Mouse (Mus musculus): ENCODE measurements around the gene Slc17a2.
"Not testable (repeated sequence)": the region's sequence is repeated elsewhere in the genome, so short reads cannot be mapped to it uniquely, and the experiment has no call there.

Gene Slc17a2

DNA sequence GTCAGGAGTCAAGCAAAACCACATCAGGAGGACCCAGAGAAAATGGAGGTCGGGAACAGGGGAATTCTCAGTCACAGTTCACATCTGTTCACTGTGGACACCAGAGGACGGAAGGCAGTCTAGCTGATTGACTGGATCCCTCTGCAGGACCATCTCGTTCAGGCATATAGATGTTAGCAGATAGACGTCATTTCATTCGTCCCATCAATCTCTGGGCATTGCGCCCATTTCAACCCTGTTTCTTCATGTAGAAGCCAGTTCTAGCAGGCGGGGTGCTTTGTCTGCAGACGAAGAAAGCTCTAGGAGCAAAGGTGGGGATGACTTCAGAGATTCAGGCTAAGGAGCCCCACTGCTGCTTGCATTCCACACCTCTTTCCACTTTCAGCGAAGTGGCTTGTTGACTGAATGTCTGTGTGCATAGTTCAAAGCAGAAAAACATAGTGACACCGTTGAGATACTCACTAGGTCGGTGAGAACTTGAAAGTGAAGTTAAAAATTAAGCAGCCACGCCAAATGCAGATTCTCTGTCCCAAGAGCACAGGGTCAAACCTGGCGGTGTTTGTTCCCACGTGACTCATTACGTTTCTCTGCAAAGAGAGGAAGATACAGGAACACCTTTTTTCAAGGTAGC lies at the start of gene Slc17a2:
TSS of gene Slc17a2 (plus strand) at position 572 of the 631 bp plus-strand sequence.
- DNase-seq (ENCODE audit: low read depth) = no peak

DNA sequence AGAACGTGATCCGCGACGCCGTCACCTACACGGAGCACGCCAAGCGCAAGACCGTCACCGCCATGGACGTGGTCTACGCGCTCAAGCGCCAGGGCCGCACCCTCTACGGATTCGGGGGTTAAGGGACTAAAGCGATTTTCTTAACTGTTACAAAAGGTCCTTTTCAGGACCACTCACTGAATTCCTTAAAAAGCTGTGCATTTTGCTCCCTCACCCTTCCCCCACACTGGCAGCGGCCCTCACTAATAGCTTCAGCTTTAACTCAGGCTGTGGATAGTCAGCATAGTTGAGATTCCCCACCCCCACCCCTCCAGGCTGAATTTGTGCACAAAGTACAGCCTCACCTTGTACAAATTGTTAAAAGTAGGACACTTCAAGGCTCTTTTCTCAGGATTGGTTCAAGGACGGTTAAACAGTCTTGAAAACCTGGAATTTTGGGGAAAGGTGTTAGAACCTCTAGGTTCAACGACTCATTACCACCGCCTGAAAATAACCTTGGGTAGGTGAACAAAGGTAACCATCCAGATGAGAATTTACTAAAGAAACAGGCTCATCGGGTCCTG lies 49.5 kb upstream of the Slc17a2 start:
- peak; percentile 91 for DNase-seq (ENCODE audit: low read depth)

- peak; percentile 55 for DNase-seq (ENCODE audit: low read depth)
Measured at GRCm38 (mm10) chr13:23757921-23758320, 48.9 kb upstream of the Slc17a2 start.

DNA sequence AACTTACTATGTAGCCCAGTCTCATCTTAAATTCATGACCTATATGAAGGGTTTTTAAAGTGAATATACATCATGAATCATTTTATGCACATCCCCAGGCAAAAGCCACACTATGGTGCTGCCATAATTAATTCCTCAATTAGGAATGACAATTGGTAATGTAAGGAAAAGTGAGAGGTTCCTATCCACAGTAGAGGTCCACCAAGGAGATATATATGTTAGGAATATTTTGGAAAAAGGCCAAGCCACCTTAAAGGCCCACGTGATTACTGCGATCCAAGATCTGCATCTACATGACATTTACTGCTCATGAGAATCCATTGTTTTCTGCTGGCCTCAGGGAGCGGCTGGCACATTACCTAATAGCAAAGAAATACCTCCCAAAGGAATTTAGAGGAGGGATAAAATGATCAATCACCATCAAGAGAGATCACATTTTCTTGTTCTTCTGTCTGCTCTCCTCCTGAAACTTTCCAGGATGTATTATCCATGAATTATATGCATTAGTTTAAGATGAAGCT lies 47.5 kb upstream of the Slc17a2 start:
- peak; percentile 19 for DNase-seq (ENCODE audit: low read depth)

DNA sequence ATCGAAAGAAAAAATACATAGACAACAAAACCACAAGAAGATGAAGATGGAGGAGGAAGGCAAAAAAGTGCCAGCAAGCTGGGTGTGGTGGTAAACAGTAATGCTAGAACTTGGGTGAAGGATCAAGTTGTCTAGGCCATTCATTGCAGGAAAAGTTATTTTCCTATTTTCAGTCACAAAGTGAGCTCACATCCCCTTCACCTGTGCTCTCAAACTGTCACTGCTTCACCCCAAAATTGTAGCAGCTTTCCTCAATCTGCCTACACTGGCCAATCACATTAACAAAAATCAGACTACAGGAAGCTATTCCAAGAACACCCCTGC lies 46.9 kb upstream of the Slc17a2 start:
- no peak for DNase-seq (ENCODE audit: low read depth)

DNA sequence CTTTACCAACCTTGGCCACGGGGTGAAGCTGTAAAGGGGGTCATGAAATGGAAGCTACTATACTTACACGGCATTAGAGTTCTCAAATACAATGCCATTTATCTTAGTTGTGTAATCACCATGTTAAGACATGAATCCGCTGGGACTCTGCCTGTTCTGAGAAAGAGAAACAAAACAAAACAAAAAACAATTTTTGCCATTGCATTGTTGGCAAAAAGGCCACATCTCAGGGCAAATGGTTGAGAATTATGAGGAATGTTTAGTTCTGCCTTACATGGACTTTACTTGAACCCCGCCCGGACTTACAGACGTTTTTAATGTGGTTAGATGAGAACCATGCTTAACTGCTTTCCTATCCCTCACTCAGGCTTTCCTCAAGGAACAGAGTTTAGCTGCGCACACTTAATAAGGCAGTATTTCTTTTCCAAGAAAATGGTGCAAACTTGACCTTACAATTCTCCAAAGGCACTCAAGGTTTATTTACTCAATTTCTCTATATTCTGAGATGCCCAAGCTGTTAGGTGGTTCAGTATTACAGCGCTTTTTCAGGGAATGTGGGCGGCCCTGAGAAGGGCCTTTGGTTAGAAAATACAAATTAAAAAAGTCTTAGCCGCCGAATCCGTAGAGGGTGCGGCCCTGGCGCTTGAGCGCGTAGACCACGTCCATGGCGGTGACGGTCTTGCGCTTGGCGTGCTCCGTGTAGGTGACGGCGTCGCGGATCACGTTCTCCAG lies 46.4 kb upstream of the Slc17a2 start:
- DNase-seq (ENCODE audit: low read depth) = peak; percentile 94

- peak; percentile 100 for DNase-seq (ENCODE audit: low read depth)
Measured at GRCm38 (mm10) chr13:23760972-23761864, 45.6 kb upstream of the Slc17a2 start, which contains the start of gene Hist1h4a. Hist1h4a (minus strand) TSS chr13:23761230.

DNA sequence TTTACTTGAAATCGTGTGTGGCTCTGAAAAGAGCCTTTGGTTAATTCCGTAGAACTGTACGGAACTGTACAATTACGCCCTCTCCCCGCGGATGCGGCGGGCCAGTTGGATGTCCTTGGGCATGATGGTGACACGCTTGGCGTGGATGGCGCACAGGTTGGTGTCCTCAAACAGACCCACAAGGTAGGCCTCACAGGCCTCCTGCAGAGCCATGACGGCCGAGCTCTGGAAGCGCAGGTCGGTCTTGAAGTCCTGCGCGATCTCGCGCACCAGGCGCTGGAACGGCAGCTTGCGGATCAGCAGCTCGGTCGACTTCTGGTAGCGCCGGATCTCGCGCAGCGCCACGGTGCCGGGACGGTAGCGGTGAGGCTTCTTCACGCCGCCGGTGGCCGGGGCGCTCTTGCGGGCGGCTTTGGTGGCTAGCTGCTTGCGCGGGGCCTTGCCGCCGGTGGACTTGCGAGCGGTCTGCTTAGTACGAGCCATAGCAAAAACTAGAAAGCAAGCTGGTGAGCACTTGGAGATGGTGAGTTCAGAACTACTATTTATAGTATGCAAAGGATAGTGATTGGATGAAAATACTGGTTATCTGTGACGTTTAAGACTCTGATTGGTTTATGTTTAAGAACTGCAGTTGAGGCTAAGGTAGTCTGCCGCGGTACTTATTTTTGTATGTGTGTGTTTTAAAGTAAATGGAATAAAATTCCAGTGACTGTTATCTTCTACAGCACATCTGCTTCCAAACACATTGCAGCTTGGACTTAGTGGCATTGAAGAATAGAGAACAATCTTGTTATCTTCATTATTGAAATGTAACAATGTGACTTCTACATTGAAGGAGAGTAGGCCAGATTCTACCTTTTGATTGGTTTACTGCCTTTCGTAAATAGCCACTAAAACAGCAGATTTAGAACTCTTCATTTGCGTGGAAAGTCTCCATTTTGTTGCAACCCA lies 44.6 kb upstream of the Slc17a2 start, which contains the start of gene Hist1h3a:
TSS of gene Hist1h3a (minus strand) at position 516 of the 951 bp plus-strand sequence.
- peak; percentile 99 for DNase-seq (ENCODE audit: low read depth)

- no peak for DNase-seq (ENCODE audit: low read depth)
Measured at GRCm38 (mm10) chr13:23763242-23763585, 43.6 kb upstream of the Slc17a2 start.

DNA sequence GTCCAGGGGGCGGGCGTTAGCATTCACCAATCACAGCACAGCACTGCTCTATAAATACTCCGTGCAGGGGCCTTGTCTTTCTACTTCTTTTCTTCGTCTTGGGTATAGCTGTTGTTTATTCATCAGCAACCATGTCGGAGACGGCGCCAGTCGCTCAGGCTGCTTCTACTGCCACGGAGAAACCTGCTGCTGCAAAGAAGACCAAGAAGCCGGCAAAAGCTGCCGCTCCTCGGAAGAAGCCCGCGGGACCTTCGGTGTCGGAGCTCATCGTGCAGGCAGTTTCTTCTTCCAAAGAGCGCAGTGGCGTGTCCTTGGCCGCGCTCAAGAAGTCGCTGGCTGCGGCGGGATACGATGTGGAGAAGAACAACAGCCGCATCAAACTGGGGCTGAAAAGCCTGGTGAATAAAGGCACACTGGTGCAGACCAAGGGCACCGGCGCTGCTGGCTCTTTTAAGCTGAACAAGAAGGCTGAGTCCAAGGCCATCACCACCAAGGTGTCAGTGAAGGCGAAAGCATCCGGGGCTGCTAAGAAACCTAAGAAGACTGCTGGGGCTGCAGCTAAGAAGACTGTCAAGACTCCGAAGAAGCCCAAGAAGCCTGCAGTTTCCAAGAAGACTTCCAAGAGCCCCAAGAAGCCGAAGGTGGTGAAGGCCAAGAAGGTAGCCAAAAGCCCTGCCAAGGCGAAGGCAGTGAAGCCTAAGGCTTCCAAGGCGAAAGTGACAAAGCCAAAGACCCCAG lies 43.0 kb upstream of the Slc17a2 start, which contains the start of gene Hist1h1a:
TSS of gene Hist1h1a (plus strand) at position 81 of the 738 bp plus-strand sequence.
- peak; percentile 99 for DNase-seq (ENCODE audit: low read depth)

GRCm38 (mm10) chr13:23764324-23765171 lies 42.2 kb upstream of the Slc17a2 start:
- DNase-seq (ENCODE audit: low read depth) = peak; percentile 72

DNA sequence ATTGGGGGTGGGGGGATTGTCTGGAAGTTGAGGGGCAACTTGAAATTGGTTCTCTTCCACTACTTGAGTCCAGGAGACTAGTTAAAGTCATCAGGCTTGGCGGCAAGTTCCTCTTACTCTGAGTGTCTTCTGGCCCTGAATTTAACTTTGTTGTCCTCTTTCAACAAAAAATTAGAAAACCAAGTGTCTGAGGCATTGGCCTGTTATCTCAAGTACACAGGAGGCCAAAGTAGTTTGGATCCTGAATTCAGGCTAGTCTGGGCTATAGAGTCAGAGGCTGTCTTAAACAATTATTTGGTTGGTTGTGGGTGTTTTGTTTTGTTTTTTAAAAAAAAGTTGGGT lies 41.6 kb upstream of the Slc17a2 start:
- DNase-seq (ENCODE audit: low read depth) = peak; percentile 49

GRCm38 (mm10) chr13:23766772-23767171 lies 40.0 kb upstream of the Slc17a2 start:
- DNase-seq (ENCODE audit: low read depth) = no peak

DNA sequence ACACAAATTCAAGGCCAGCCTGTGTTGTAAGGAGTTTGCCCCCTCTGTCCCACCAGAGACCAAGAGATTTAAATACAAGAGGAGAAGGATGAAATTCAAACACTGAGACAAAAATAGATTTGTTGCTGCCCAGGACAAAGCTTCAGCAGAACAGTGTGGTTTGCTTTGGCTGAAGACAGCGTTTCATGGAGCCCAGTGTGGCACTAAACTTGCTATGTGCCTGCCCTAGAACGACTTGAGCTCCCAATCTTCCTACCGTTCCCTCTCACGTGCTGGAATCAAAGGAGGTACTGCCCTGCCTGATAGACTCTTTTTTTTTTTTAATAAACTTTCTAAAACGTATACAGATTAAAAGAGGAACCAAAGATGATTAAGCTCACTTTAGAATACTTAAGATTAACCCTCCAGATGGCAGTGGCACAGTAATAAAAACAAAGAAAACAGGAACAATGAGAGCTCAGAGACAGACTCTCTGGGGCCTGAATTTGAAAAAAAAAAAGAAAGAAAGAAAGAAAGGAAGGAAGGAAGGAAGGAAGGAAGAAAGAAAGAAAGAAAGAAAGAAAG lies 37.9 kb upstream of the Slc17a2 start:
- peak; percentile 41 for DNase-seq (ENCODE audit: low read depth)

DNA sequence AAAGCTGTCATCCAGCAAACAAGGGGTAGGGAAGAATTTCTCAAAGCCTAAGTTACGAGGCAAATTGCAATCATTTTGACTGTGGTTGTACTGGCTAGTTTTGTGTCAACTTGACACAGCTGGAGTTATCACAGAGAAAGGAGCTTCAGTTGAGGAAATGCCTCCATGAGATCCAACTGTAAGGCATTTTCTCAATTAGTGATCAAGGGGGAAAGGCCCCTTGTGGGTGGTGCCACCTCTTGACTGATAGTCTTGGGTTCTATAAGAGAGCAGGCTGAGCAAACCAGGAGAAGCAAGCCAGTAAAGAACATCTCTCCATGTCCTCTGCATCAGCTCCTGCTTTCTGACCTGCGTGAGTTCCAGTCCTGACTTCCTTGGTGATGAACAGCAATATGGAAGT lies 37.2 kb upstream of the Slc17a2 start, which contains the start of gene Trim38:
TSS of gene Trim38 (plus strand) at position 301 of the 400 bp plus-strand sequence.
- DNase-seq (ENCODE audit: low read depth) = not testable (repeated sequence)

- DNase-seq (ENCODE audit: low read depth) = no peak
Measured at GRCm38 (mm10) chr13:23772561-23773313, 34.1 kb upstream of the Slc17a2 start.

DNA sequence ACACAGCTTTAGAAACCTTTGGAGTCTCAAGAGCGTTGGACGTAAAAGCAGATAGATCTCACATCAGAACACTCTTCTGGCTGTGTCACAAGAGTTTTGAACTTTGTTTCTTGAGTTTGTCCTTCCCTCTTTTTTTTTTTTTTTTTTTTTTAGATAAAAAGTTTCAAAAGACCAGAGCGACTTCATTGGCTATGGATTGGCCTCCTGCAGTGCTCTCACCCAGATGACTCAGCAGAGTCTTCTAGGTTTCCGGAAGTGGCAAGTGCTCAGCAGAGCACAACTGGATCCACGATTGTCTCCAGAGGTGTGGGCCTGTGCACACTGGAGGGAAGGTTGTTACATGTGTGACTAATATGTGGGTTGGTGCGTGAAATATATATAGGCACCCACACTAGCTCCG lies 28.5 kb upstream of the Slc17a2 start:
- peak; percentile 74 for DNase-seq (ENCODE audit: low read depth)

- no peak for DNase-seq (ENCODE audit: low read depth)
Measured at GRCm38 (mm10) chr13:23779025-23779424, 27.8 kb upstream of the Slc17a2 start.
